Mouse (Mus musculus) embryonic facial prominence, embryonic 14.5 days (tissue): ENCODE results near the gene Olfr1293-ps. TPM values are rescaled to one million over a fixed set of nuclear protein-coding genes. Genes with fewer than 3 reads are reported as not detected.

Source experiments
- ATAC-seq: fragments of 200-750 bp; cut with Nextera tagmentation; 2 replicates; pipeline ENCODE4 v1.8.0; 2017; ENCODE audit warnings: low read depth, moderate number of reproducible peaks, moderate TSS enrichment
- DNase-seq: peaks from one replicate; pipeline ENCODE4 v3.0.0-alpha.2; 2015; ENCODE audit warnings: low spot score
- H3K27ac ChIP-seq: fragments of 300-500 bp; sonication (generic); replicated peaks from 2 replicates; pipeline ENCODE4 v1.5.1; 2014; ENCODE audit warnings: low read depth, mild to moderate bottlenecking, low read length, moderate library complexity
- H3K27me3 ChIP-seq: fragments of 300-500 bp; sonication (generic); replicated peaks from 2 replicates; pipeline ENCODE4 v1.6.1; 2014; ENCODE audit warnings: low read length; ENCODE audit not compliant: control insufficient read depth, insufficient read depth
- H3K36me3 ChIP-seq: fragments of 300-500 bp; sonication (generic); 2 replicates; pipeline ENCODE4 v1.6.1; 2014; ENCODE audit warnings: low read length, mixed read lengths; ENCODE audit not compliant: control insufficient read depth, insufficient read depth
- H3K4me1 ChIP-seq: fragments of 300-500 bp; sonication (generic); 2 replicates; pipeline ENCODE4 v1.6.1; 2014; ENCODE audit warnings: antibody characterized with exemption, low read length; ENCODE audit not compliant: control insufficient read depth, insufficient read depth
- H3K4me2 ChIP-seq: fragments of 300-500 bp; sonication (generic); 2 replicates; pipeline ENCODE4 v1.6.1; 2014; ENCODE audit warnings: low read depth, mild to moderate bottlenecking, low read length, moderate library complexity, mixed read lengths
- H3K4me3 ChIP-seq: fragments of 300-500 bp; sonication (generic); 2 replicates; pipeline ENCODE4 v1.5.1; 2014; ENCODE audit warnings: low read depth, mild to moderate bottlenecking, low read length
- H3K9ac ChIP-seq: fragments of 300-500 bp; sonication (generic); 2 replicates; pipeline ENCODE4 v1.6.1; 2014; ENCODE audit warnings: low read depth, mild to moderate bottlenecking, low read length, moderate library complexity, mixed read lengths
- H3K9me3 ChIP-seq: fragments of 300-500 bp; sonication (generic); 2 replicates; pipeline ENCODE4 v1.6.1; 2016; ENCODE audit warnings: low read length; ENCODE audit not compliant: control insufficient read depth
- WGBS: fragments of 180-500 bp; shearing (Covaris S2); extraction: QIAGEN DNeasy Blood & Tissue Kit; methylation state at CpG from one replicate; pipeline ENCODE4 v1.1.7; 2014; 5-methylcytosine and 5-hydroxymethylcytosine counted together
- polyA plus RNA-seq: library from polyadenylated mRNA; unstranded; fragments of >200 nt; fragmentation: Nextera tagmentation; extraction: Ambion mirVana; gene quantifications from 2 replicates; pipeline ENCODE4 v1.2.1, GENCODE M21; 2014

Olfr1293-ps gene
- not detected in 2 replicates for polyA plus RNA-seq

GRCm38 (mm10) chr2:111524903-111525302 lies at the start of gene Olfr1293-ps:
Olfr1293-ps (plus strand) TSS chr2:111525203.
- 84% methylated on average over 1 of the region's 1 CpGs for WGBS

GRCm38 (mm10) chr2:111480519-111480918 lies 44.5 kb upstream of the Olfr1293-ps start, which contains the start of gene Olfr1289:
Olfr1289 (plus strand) TSS chr2:111480819.
- Histone ChIP-seq H3K27ac (no peak within 1 kb of the TSS), H3K4me1 (no peaks in the 10 kb centered on the region), H3K27me3 (no peaks in the 10 kb centered on the region), H3K4me2 (no peak within 1 kb of the TSS), H3K9ac (no peak within 1 kb of the TSS), H3K4me3 (no peak within 1 kb of the TSS), H3K9me3 (no peaks in the 10 kb centered on the region), H3K36me3 (no peaks in the 10 kb centered on the region)
- WGBS = 85% methylated on average over 1 of the region's 1 CpGs
- ATAC-seq (no peak), DNase-seq (no peak)

More at GRCm38 (mm10) chr2:111524903-111525302, at the start of gene Olfr1293-ps:
- 0 out of 2 replicates have a peak, but pooled peaks cover 2% of the 10 kb centered on the region for H3K9me3 ChIP-seq
- H3K9ac ChIP-seq = no peak within 1 kb of the TSS
- H3K36me3 ChIP-seq = no peaks in the 10 kb centered on the region
- no peak within 1 kb of the TSS for H3K4me2 ChIP-seq
- no peak for ATAC-seq
- no peaks in the 10 kb centered on the region for H3K4me1 ChIP-seq
- no peak for DNase-seq
- no peak within 1 kb of the TSS for H3K4me3 ChIP-seq
- H3K27ac ChIP-seq = no peak within 1 kb of the TSS
- no peaks in the 10 kb centered on the region for H3K27me3 ChIP-seq

GRCm38 (mm10) chr2:111493729-111494128 lies 31.3 kb upstream of the Olfr1293-ps start, which contains the start of gene Olfr1290:
Olfr1290 (minus strand) TSS chr2:111493829.
- 72% methylated on average over 5 of the region's 5 CpGs for WGBS
- Histone ChIP-seq H3K9me3 (no peaks in the 10 kb centered on the region), H3K27ac (no peak within 1 kb of the TSS), H3K36me3 (no peaks in the 10 kb centered on the region), H3K4me2 (no peak within 1 kb of the TSS), H3K4me3 (no peak within 1 kb of the TSS), H3K27me3 (no peaks in the 10 kb centered on the region), H3K9ac (no peak within 1 kb of the TSS), H3K4me1 (no peaks in the 10 kb centered on the region)
- DNase-seq (no peak), ATAC-seq (no peak)

GRCm38 (mm10) chr2:111496880-111497279 lies 28.1 kb upstream of the Olfr1293-ps start, which contains the start of gene Olfr1291-ps1:
Olfr1291-ps1 (plus strand) TSS chr2:111497180.
- Histone ChIP-seq H3K4me3 (no peak within 1 kb of the TSS), H3K4me2 (no peak within 1 kb of the TSS), H3K4me1 (no peaks in the 10 kb centered on the region), H3K36me3 (no peaks in the 10 kb centered on the region), H3K9me3 (no peaks in the 10 kb centered on the region), H3K27ac (no peak within 1 kb of the TSS), H3K9ac (no peak within 1 kb of the TSS), H3K27me3 (no peaks in the 10 kb centered on the region)
- ATAC-seq = no peak
- 85% methylated on average over 3 of the region's 3 CpGs for WGBS
- no peak for DNase-seq

GRCm38 (mm10) chr2:111517451-111517850 lies 7.6 kb upstream of the Olfr1293-ps start:
- Histone ChIP-seq H3K27ac (no peak overlapping the region), H3K4me3 (no peak overlapping the region), H3K9me3 (0 out of 2 replicates have a peak, but pooled peaks cover 6% of the 10 kb centered on the region), H3K27me3 (no peaks in the 10 kb centered on the region), H3K4me1 (no peaks in the 10 kb centered on the region), H3K9ac (no peak overlapping the region), H3K4me2 (no peak overlapping the region), H3K36me3 (no peaks in the 10 kb centered on the region)
- no peak for DNase-seq
- ATAC-seq = no peak
- 91% methylated on average over 10 of the region's 10 CpGs for WGBS

- no peak for ATAC-seq
- Histone ChIP-seq H3K9ac (no peak within 1 kb of the TSS), H3K4me1 (no peaks in the 10 kb centered on the region), H3K4me2 (no peak within 1 kb of the TSS), H3K27me3 (no peaks in the 10 kb centered on the region), H3K27ac (no peak within 1 kb of the TSS), H3K36me3 (no peaks in the 10 kb centered on the region), H3K4me3 (no peak within 1 kb of the TSS), H3K9me3 (no peaks in the 10 kb centered on the region)
- no peak for DNase-seq
- whole genome bisulfite sequencing = 51% methylated on average over 1 of the region's 1 CpGs
These were observed 15.2 kb downstream of the Olfr1293-ps start, which contains the start of gene Olfr1294 for GRCm38 (mm10) chr2:111540191-111540590. Olfr1294 (minus strand) TSS chr2:111540291.

- no peaks in the 10 kb centered on the region for H3K9me3 ChIP-seq
- H3K4me2 ChIP-seq = no peak within 1 kb of the TSS
- H3K27me3 ChIP-seq = no peaks in the 10 kb centered on the region
- H3K4me3 ChIP-seq = no peak within 1 kb of the TSS
- H3K4me1 ChIP-seq = no peaks in the 10 kb centered on the region
- no peak for ATAC-seq
- no peak within 1 kb of the TSS for H3K27ac ChIP-seq
- H3K9ac ChIP-seq = no peak within 1 kb of the TSS
- DNase-seq = no peak
- no peaks in the 10 kb centered on the region for H3K36me3 ChIP-seq
These were observed 44.6 kb downstream of the Olfr1293-ps start, which contains the start of gene Olfr1295 for GRCm38 (mm10) chr2:111569581-111569980. Olfr1295 (minus strand) TSS chr2:111569681.

Other genes starting within 250 kb of the Olfr1293-ps start
- not detected in 2 replicates for gene Olfr1278, start 235.1 kb upstream of the Olfr1293-ps start, polyA plus RNA-seq
- gene Olfr1279, start 224.6 kb upstream of the Olfr1293-ps start, polyA plus RNA-seq = not detected in 2 replicates
- not detected in 2 replicates for gene Olfr1280, start 211.2 kb upstream of the Olfr1293-ps start, polyA plus RNA-seq
- gene Olfr1281, start 198.7 kb upstream of the Olfr1293-ps start, polyA plus RNA-seq = not detected in 2 replicates
- not detected in 2 replicates for gene Olfr1282, start 189.1 kb upstream of the Olfr1293-ps start, polyA plus RNA-seq
- gene Olfr1283, start 158.4 kb upstream of the Olfr1293-ps start, polyA plus RNA-seq = not detected in 2 replicates
- gene Olfr1284, start 149.7 kb upstream of the Olfr1293-ps start, polyA plus RNA-seq = not detected in 2 replicates
- not detected in 2 replicates for gene Olfr1286, start 102.1 kb upstream of the Olfr1293-ps start, polyA plus RNA-seq
- gene Olfr1287, start 76.1 kb upstream of the Olfr1293-ps start, polyA plus RNA-seq = not detected in 2 replicates
- gene Olfr1288, start 51.1 kb upstream of the Olfr1293-ps start, polyA plus RNA-seq = not detected in 2 replicates
- gene Olfr1289, start 44.4 kb upstream of the Olfr1293-ps start, polyA plus RNA-seq = not detected in 2 replicates
- gene Olfr1290, start 31.4 kb upstream of the Olfr1293-ps start, polyA plus RNA-seq = not detected in 2 replicates
- not detected in 2 replicates for gene Olfr1291-ps1, start 28.0 kb upstream of the Olfr1293-ps start, polyA plus RNA-seq
- gene Olfr1294, start 15.1 kb downstream of the Olfr1293-ps start, polyA plus RNA-seq = not detected in 2 replicates
- 0.22 TPM in 1 of 2 replicates, not detected in the other for gene Olfr1295, start 44.5 kb downstream of the Olfr1293-ps start, polyA plus RNA-seq
- 0.13 and 0.37 TPM in 2 replicates for gene Olfr1297, start 101.3 kb downstream of the Olfr1293-ps start, polyA plus RNA-seq
- not detected in 2 replicates for gene Olfr1298, start 124.0 kb downstream of the Olfr1293-ps start, polyA plus RNA-seq
- not detected in 2 replicates for gene Olfr1299, start 136.2 kb downstream of the Olfr1293-ps start, polyA plus RNA-seq
- gene Olfr1301, start 225.8 kb downstream of the Olfr1293-ps start, polyA plus RNA-seq = not detected in 2 replicates